Mouse (Mus musculus): ENCODE data around the gene Ankrd55. TPM values are rescaled to one million over a fixed set of nuclear protein-coding genes. Genes with fewer than 3 reads are reported as not detected.

The Ankrd55 gene
- total and polyA plus RNA-seq, 3 experiments = not detected

GRCm38 (mm10) chr13:112348896-112349484 lies 60.7 kb downstream of the Ankrd55 start:
- H3K36me3 ChIP-seq (ENCODE audit: control insufficient read depth in 1 of 2, insufficient read depth in 2 of 2, low read length in 2 of 2) = no peaks in the 10 kb centered on the region
- no peak for DNase-seq (ENCODE audit: low read depth, low spot score)
- no peak overlapping the region for H3K27ac ChIP-seq (ENCODE audit: control insufficient read depth, low read depth, low read length)
- no peaks in the 10 kb centered on the region for H3K9me3 ChIP-seq (replicated peaks; ENCODE audit: insufficient read depth, low read length)
- no peaks in the 10 kb centered on the region for H3K79me2 ChIP-seq (ENCODE audit: control insufficient read depth, insufficient read depth, low read length, poor library complexity)
- no peaks in the 10 kb centered on the region; a peak in 1 of 4 replicates for H3K4me1 ChIP-seq (ENCODE audit: control insufficient read depth in 1 of 2, insufficient read depth in 2 of 2, low read length in 2 of 2)
- TF ChIP-seq CHD1 (IDR thresholded peaks at IDR 0.05; ENCODE audit: low read depth, low read length) = no peak
- H3K4me3 ChIP-seq (ENCODE audit: control insufficient read depth in 1 of 2, insufficient read depth in 1 of 2, low read depth in 2 of 2, low read length in 2 of 2) = no peak overlapping the region
- H3K27me3 ChIP-seq (ENCODE audit: control insufficient read depth in 1 of 2, insufficient read depth in 2 of 2, low read length in 2 of 2) = no peaks in the 10 kb centered on the region; a peak in 1 of 4 replicates
- no peak overlapping the region for H3K9ac ChIP-seq (ENCODE audit: control insufficient read depth, low read depth, low read length, poor library complexity, severe bottlenecking)

- H3K9me3 ChIP-seq (replicated peaks; ENCODE audit: insufficient read depth, low read length) = no peaks in the 10 kb centered on the region
- peaks cover 0 to 1% of the 10 kb centered on the region in 2 experiments; a peak in 1 of 4 replicates for H3K36me3 ChIP-seq (ENCODE audit: control insufficient read depth in 1 of 2, insufficient read depth in 2 of 2, low read length in 2 of 2)
- H3K27ac ChIP-seq (ENCODE audit: control insufficient read depth, low read depth, low read length) = no peak overlapping the region
- no peaks in the 10 kb centered on the region for H3K79me2 ChIP-seq (ENCODE audit: control insufficient read depth, insufficient read depth, low read length, poor library complexity)
- H3K4me3 ChIP-seq (ENCODE audit: control insufficient read depth in 1 of 2, insufficient read depth in 1 of 2, low read depth in 2 of 2, low read length in 2 of 2) = no peak overlapping the region
- no peak overlapping the region for H3K9ac ChIP-seq (ENCODE audit: control insufficient read depth, low read depth, low read length, poor library complexity, severe bottlenecking)
- H3K4me1 ChIP-seq (ENCODE audit: control insufficient read depth in 1 of 2, insufficient read depth in 2 of 2, low read length in 2 of 2) = peaks cover 0 to 2% of the 10 kb centered on the region in 2 experiments; a peak in 2 of 4 replicates
- H3K27me3 ChIP-seq (ENCODE audit: control insufficient read depth in 1 of 2, insufficient read depth in 2 of 2, low read length in 2 of 2) = no peaks in the 10 kb centered on the region; a peak in 1 of 4 replicates
- TF ChIP-seq ZMIZ1 (IDR thresholded peaks at IDR 0.05; ENCODE audit: low read depth, low read length) (no peak), ZNF384 (IDR thresholded peaks at IDR 0.05; ENCODE audit: low read depth, low read length) (no peak), E2F4 (IDR thresholded peaks at IDR 0.05; ENCODE audit: borderline replicate concordance, low read depth, low read length) (no peak), NELFE (IDR thresholded peaks at IDR 0.05; ENCODE audit: low read depth, low read length) (no peak), ZKSCAN1 (IDR thresholded peaks at IDR 0.05; ENCODE audit: low read depth, low read length) (no peak), MYB (IDR thresholded peaks at IDR 0.05; ENCODE audit: low read depth, low read length) (no peak), MEF2A (IDR thresholded peaks at IDR 0.05; ENCODE audit: extremely low read depth, insufficient replicate concordance, low read depth, low read length, poor library complexity, severe bottlenecking) (no peak), CHD1 (IDR thresholded peaks at IDR 0.05; ENCODE audit: low read depth, low read length) (no peak), BHLHE40 (IDR thresholded peaks at IDR 0.05; ENCODE audit: borderline replicate concordance, low read depth, low read length) (no peak), ETS1 (IDR thresholded peaks at IDR 0.05; ENCODE audit: low read depth, low read length) (no peak), SIN3A (IDR thresholded peaks at IDR 0.05; ENCODE audit: low read length) (no peak)
- DNase-seq (ENCODE audit: low read depth, low spot score) = no peak
These were observed 61.2 kb downstream of the Ankrd55 start for GRCm38 (mm10) chr13:112349500-112349899.

GRCm38 (mm10) chr13:112351943-112352342 lies 63.7 kb downstream of the Ankrd55 start:
- Histone ChIP-seq H3K79me2 (ENCODE audit: control insufficient read depth, insufficient read depth, low read length, poor library complexity) (no peaks in the 10 kb centered on the region), H3K4me1 (ENCODE audit: control insufficient read depth in 1 of 2, insufficient read depth in 2 of 2, low read length in 2 of 2) (peaks cover 0 to 12% of the 10 kb centered on the region in 2 experiments; a peak in 2 of 4 replicates), H3K9ac (ENCODE audit: control insufficient read depth, low read depth, low read length, poor library complexity, severe bottlenecking) (no peak overlapping the region), H3K27ac (ENCODE audit: control insufficient read depth, low read depth, low read length) (no peak overlapping the region), H3K4me3 (ENCODE audit: control insufficient read depth in 1 of 2, insufficient read depth in 1 of 2, low read depth in 2 of 2, low read length in 2 of 2) (no peak overlapping the region), H3K27me3 (ENCODE audit: control insufficient read depth in 1 of 2, insufficient read depth in 2 of 2, low read length in 2 of 2) (no peaks in the 10 kb centered on the region), H3K36me3 (ENCODE audit: control insufficient read depth in 1 of 2, insufficient read depth in 2 of 2, low read length in 2 of 2) (peaks cover 0 to 7% of the 10 kb centered on the region in 2 experiments; a peak in 2 of 4 replicates), H3K9me3 (replicated peaks; ENCODE audit: insufficient read depth, low read length) (no peaks in the 10 kb centered on the region)
- DNase-seq (ENCODE audit: low read depth, low spot score) = no peak
- TF ChIP-seq KAT2A (conservative IDR thresholded peaks at IDR 0.05; ENCODE audit: low read depth, low read length) = no peak
- TF ChIP-seq SMC3 (IDR thresholded peaks at IDR 0.05; ENCODE audit: low read depth, low read length) = no peak
- TF ChIP-seq CHD2 (IDR thresholded peaks at IDR 0.05; ENCODE audit: low read length) = no peak
- no peak for TF ChIP-seq MYC (IDR thresholded peaks at IDR 0.05; ENCODE audit: low read depth, low read length)
- TF ChIP-seq EP300 (IDR thresholded peaks at IDR 0.05; ENCODE audit: low read depth in 1 of 2, low read length in 2 of 2) = no peak
- no peak for TF ChIP-seq POLR2A (IDR thresholded peaks at IDR 0.05; ENCODE audit: control insufficient read depth in 1 of 2, insufficient read depth in 1 of 2, low read depth in 1 of 2, low read length in 2 of 2, poor library complexity in 1 of 2)
- TF ChIP-seq MAFK (IDR thresholded peaks at IDR 0.05; ENCODE audit: borderline replicate concordance, low read depth, low read length) = no peak
- no peak for TF ChIP-seq ZKSCAN1 (IDR thresholded peaks at IDR 0.05; ENCODE audit: low read depth, low read length)
- no peak for TF ChIP-seq ETS1 (IDR thresholded peaks at IDR 0.05; ENCODE audit: low read depth, low read length)
- TF ChIP-seq TAL1 (IDR thresholded peaks at IDR 0.05; ENCODE audit: low read length) = no peak
- no peak for TF ChIP-seq NRF1 (IDR thresholded peaks at IDR 0.05; ENCODE audit: insufficient read depth, low read depth, low read length, poor library complexity, severe bottlenecking)
- TF ChIP-seq HCFC1 (IDR thresholded peaks at IDR 0.05; ENCODE audit: low read depth, low read length) = no peak
- TF ChIP-seq TBP (IDR thresholded peaks at IDR 0.05; ENCODE audit: low read depth, low read length) = no peak
- no peak for TF ChIP-seq SIN3A (IDR thresholded peaks at IDR 0.05; ENCODE audit: low read length)
- no peak for TF ChIP-seq JUND (IDR thresholded peaks at IDR 0.05; ENCODE audit: low read depth, low read length)
